ENCODE assay signal across 8 mouse cellular contexts in the genomic region with DNA sequence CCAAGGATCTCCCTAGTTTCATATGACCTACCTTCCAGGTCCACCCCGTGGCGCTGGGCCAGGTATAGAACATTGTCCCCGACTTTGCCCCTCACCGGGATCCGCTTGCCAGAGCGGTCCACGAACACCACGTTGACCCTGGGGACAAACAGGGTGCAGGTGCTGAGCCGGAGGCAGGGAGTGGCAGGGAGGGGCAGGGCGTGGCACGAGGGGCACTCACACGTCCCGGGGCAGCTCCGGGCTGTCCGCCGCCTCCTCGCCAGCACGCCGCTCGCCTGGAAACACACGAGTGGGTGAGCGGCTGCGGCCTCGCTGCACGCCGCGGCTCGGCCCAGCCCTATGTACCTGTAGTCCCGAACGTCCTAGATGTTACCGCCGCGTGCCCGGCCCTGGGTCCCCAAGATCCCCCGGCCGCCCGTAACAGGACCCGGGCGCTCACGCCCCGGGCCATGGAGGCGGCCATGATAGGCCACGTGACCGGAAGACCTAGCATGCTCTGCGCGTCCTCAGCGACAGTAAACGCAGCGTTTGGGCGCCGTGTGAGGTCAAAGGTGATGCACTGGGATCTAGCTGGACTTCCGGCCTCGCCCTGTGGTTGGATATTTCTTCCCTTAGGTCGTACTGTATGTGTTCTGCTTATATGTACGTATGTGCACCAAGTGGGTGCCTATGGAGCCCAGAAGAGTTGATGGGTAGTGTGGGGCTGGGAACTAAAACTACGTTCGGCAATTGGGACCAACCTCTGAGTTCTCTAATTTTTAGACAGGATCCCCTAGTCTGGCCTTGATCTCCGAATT. TPM values are rescaled to one million over a fixed set of nuclear protein-coding genes. Genes with fewer than 3 reads are reported as not detected.
DNase-seq lines count a peak whose midpoint lies in the region; ATAC-seq lines count a peak whose summit lies in the region.

Gm49373 (minus strand) TSS at position 53 of the 797 bp plus-strand sequence.
Fdx1l (minus strand) TSS at position 571 of the 797 bp plus-strand sequence.

- peak within 1 kb of the TSS; percentile 87 for H3K4me3 ChIP-seq in hindbrain, embryonic 12.5 days

- peak within 1 kb of the TSS; percentile 64 for H3K27ac ChIP-seq in hindbrain, embryonic 12.5 days

- no peaks in the 10 kb centered on the region for H3K27me3 ChIP-seq in hindbrain, embryonic 12.5 days

- peak within 1 kb of the TSS; percentile 88 for H3K4me2 ChIP-seq in hindbrain, embryonic 12.5 days (replicated peaks)

- peak within 1 kb of the TSS; percentile 84 for H3K9ac ChIP-seq in hindbrain, embryonic 12.5 days

- no peaks in the 10 kb centered on the region for H3K9me3 ChIP-seq in hindbrain, embryonic 12.5 days (replicated peaks)

- H3K4me1 ChIP-seq in hindbrain, embryonic 12.5 days = peaks cover 12% of the 10 kb centered on the region

- ATAC-seq in hindbrain, embryonic 12.5 days (ENCODE audit: low FRiP score) = peak; percentile 94

- peak; percentile 80 for DNase-seq in MN1 (ENCODE audit: low spot score)
- DNase-seq in cerebellum, adult 9-10 months = peak; percentile 87
- peak; percentile 84 to 94 for DNase-seq in frontal cortex, adult 2 months (ENCODE audit: extremely low spot score in 1 of 2, low spot score in 1 of 2)
- peak; percentile 88 to 94 for DNase-seq in layer of hippocampus, postnatal 14 days (ENCODE audit: low spot score in 2 of 2)
- peak; percentile 88 for DNase-seq in lung, postnatal 14 days
- peak; percentile 81 for DNase-seq in retina, adult 2 months (ENCODE audit: low read depth, low spot score)
- DNase-seq in thymus, postnatal 36 days = peak; percentile 78 to 83

- 3% methylated on average over 58 of the region's 58 CpGs for WGBS in hindbrain, embryonic 12.5 days

- H3K36me3 ChIP-seq in hindbrain, embryonic 12.5 days = peaks cover 43% of the 10 kb centered on the region

RNA-seq across cellular contexts. Expression of gene Gm49373, which starts in this region (rescaled TPM):
- 1.6 and 2.5 TPM in 2 replicates for polyA plus RNA-seq in frontal cortex, adult 2 months (2012; rRNA removed)
- 1.3 TPM in 2 replicates for polyA plus RNA-seq in hindbrain, embryonic 12.5 days (2016; fragmentation: Nextera tagmentation; extraction: Ambion mirVana)
- total RNA-seq in layer of hippocampus, postnatal 14 days (2021) = 1 to 10 TPM in 1 of 2 experiments, under 1 TPM in 1; 0.55 to 1.6 TPM

RNA-seq across cellular contexts. Expression of gene Fdx1l, which starts in this region (rescaled TPM):
- 123 and 124 TPM in 2 replicates for polyA plus RNA-seq in frontal cortex, adult 2 months (2012; rRNA removed)
- polyA plus RNA-seq in hindbrain, embryonic 12.5 days (2016; fragmentation: Nextera tagmentation; extraction: Ambion mirVana) = 46.4 and 48.4 TPM in 2 replicates
- total RNA-seq in layer of hippocampus, postnatal 14 days (2021) = 10 to 100 TPM; 53.6 to 58.8 TPM

Comparison
In these comparisons a context has a peak if more than half of its experiments do, and no peak if none do; other contexts are left out.
1. Peak in every context shown above with its lines: DNase-seq, ATAC-seq, H3K4me3 ChIP-seq and H3K27ac ChIP-seq.